Mouse (Mus musculus) adipocyte (in vitro differentiated cells): ENCODE results near the gene Lsm12.
A peak's percentile ranks its signal among the peaks of the same experiment; 100 is the strongest.

Experiments used
- DNase-seq: peaks from one replicate; pipeline ENCODE4 v3.0.0-alpha.2; 2016; ENCODE audit warnings: low spot score

Gene Lsm12

DNA sequence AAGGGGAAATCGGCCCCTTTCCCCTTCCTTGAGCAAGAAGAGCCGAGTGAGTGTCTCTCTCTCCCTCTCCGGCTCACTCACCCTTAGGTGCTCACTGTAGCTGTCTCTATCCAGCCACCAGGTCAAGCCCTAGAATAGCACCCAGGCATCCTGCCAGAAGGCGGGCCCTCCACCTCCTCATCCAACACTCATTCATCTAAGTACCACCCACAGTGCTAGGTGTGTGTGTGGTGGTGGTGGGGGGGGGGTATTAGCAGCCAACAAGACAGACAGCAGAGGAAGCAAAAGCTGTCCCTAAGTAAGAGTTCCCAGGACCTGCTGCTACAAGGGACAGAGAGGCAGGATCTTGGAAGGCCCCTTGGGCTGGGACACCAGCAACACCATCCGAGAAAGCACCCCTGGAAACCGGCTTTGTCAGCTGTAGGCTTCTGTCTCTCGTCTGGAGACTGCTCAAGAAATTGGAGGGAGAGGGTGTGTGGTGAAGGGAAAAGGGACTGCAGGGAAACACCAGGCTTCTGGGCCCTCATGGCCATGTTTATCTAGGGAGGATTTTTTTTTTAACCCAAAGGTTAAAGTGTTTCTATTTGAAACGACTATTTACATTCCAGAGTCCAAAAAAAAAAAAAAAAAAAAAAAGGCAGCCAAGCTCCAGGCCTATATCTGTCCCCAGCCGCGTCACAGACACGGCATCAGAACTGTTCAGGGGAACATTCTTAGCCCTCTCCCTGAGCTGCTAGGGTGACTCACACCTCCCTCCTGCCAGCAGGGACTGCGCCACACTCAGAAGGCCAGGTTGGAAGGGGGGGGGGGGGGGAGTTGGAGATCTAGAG, 31.2 kb upstream of the Lsm12 start:
- DNase-seq = peak; percentile 59

GRCm38 (mm10) chr11:102215511-102215910, 30.4 kb upstream of the Lsm12 start:
- no peak for DNase-seq

DNA sequence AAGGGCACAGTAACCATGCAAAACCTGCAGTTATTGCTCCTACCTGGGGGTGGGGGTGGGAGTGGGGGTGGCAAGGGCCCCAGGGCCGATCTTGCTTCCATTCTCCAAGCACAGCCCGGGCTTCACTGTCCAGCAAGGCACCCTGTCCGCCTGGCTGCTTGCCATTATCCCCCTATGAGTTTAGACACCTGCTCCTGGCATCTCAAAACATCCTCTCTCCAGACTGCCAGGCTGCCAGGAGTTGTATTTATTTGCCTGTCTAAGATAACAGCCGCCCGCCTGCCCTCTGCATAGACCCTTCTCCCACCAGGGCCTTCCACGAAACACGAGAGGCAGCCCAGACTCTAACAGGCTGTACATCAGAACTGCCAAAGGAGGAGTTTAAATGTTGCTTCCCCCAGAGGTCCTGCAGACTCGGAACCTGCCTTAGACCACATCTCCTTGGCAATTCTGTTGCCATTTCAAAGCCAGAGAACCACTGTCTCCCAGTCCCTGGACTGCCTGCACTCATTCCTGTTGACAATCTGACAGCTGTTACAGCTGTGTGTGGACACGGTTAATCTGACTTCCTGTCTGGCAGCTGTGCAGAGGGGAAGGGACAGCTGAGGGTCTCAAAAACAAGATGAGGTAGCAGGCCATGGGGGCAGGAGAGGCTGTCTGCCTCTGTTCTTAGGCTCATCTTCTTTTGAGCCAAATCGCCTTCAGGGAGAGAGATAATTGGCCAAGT, 29.5 kb upstream of the Lsm12 start:
- no peak for DNase-seq

DNA sequence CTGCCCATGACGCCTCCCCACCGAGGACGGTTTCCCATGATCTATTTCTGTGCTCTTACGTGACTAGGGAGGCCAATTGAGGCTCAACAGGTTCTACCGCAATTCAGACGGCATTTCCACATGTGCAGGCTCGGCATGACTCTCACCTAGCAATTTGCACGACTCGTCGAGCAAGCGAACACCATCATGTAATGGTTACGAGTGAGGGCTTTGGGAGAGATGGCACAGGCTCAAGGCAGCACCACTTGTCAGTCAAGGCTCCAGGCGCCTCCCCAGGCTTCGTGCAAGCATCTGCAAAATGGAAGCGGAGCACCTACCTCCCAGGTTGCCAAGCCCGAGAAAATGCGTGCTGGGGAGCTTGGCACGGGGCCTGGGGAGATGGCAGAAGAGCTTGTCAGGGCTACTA, 26.8 kb upstream of the Lsm12 start:
- DNase-seq = no peak

- no peak for DNase-seq
Measured at GRCm38 (mm10) chr11:102211011-102211410, 25.9 kb upstream of the Lsm12 start.

DNA sequence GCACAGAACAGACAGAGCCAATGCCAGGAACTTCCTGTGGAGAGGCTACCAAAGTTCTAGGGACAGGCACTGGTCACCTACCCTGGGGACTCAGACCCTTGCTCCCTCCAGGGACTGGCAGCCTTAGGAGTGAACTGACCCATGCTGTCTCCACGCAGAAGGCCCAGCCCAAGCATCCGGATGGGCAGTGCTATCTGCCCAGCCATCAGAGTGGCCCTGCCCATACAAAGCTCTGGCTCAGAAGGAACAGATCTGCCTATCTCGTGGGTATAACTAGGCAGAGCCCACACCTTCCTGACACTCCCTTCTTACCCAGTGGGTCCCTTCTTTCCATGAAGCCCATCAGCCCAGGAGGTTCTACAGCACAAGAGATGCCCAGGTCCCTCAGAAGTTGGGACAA, 25.1 kb upstream of the Lsm12 start:
- no peak for DNase-seq

GRCm38 (mm10) chr11:102209742-102210141, 24.6 kb upstream of the Lsm12 start:
- no peak for DNase-seq

DNA sequence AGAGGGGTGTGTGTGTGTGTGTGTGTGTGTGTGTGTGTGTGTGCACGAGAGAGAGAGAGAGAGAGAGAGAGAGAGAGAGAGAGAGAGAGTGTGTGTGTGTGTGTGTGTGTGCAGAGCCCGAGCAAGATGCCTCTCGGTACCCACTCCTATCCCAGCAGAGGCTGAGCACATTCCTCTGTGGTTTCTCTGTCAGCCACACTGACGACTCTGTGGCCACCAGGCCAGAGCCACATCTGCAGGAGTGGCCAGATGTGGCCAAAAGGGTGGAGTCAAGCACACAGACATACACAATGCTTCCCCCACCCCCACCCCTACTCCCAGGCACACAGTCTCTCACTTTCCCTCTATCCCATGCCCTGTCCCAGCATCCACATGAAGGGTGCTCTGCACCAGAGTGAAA, 23.8 kb upstream of the Lsm12 start:
- no peak for DNase-seq

DNA sequence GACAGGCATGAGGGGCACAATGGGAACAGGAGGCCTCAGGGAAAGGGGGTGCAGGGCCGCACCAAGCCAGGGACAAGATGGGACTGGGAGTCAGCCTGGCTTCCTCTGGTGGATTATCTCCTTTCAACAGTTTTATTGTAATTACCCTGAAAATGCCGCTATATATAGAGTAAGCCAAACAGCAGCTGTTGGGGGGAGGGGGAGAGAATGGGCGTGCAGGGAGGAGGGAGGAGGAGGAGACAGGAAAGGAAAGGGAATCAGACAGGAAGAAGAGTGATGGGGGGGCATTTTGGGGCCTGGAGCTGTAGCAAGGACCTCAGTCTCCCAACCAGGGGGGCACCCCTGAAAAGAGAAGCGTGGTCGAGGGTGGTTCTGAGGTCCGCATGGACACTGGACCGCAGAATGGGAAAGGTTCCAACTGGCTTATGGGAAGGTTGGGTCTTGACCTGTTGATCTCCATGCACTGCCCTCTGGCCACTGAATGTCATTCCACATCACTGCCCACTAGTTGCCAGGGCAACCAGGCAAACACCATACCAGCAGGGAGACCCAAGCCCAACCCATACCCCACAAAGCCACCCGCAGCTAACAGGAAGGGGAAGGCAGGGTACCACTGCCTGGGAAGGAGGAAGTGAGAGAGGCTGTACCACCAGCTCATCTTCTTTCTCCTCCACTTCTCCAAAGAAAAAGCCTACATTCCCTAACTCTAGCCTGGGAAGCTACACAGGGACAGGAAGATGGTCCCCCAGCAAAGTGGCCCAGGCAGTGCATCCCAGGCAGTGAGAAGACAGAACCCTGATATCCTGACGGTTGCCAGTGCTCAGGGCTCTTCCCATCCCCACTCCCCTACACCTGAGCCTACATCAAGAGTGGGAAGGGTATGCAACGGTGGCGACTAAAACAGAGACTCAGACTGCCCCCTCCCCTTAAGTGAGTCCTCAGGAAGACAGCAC, 23.0 kb upstream of the Lsm12 start:
- no peak for DNase-seq

DNA sequence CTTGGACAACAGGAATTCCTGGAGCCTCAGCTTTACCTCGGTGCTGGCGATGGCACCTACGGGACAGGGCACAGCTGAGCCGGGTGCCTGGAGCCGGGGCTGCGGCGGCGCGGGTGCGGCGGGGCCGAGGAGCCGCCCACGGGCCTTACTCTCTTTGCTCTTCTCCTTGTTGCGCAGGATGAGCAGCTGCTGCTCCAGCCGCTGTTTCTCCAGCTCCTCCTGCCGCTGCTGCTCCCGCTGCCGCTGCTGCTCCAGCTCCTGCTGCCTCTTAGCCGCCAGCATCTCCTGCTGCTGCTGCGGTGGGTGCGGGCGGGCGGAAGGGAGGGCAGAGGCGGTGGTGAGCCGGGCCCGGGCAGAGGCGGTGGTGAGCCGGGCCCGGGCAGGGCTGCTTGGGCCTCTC, 21.4 kb upstream of the Lsm12 start:
- no peak for DNase-seq

DNA sequence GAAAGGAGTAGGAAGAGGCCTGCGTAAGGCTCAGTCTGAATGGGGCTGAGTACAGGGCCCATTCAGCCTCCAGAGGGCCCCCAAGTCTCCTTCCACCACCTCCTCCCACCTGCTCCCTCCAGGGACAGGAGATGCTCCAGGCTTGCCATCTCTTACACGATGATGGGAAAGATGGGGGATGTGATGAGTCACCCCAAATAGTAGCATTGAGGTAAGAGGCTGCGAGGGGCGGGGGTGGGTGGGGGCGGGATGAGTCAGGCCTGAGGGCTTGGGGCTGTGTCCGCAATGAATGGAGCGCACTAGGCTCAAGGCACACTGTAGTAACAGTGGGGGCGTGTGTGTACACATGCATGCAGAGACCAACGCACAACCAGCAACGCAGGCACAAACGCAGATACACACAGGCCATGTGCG, 16.3 kb upstream of the Lsm12 start:
- no peak for DNase-seq

GRCm38 (mm10) chr11:102199856-102200255, 14.8 kb upstream of the Lsm12 start:
- no peak for DNase-seq

DNA sequence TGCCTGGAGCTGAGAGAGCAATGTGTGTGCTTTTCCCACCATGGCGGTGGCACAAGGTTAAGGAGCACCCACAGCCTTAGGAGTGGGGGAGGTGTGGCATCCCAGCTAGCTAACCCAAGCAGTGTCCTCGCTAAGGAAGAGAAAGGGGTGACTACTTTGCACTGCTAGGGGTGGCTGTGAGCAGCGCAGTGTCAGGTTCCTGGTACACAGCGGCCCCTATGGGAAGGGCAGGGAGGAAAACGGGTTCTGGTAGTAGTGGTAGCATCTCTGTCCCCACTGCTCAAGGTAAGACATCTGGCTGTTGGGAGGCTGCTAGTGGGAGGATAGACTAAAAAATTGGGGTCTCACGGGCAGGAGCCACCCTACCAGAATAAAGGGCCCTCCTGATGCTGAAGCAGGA, 13.1 kb upstream of the Lsm12 start:
- no peak for DNase-seq

DNA sequence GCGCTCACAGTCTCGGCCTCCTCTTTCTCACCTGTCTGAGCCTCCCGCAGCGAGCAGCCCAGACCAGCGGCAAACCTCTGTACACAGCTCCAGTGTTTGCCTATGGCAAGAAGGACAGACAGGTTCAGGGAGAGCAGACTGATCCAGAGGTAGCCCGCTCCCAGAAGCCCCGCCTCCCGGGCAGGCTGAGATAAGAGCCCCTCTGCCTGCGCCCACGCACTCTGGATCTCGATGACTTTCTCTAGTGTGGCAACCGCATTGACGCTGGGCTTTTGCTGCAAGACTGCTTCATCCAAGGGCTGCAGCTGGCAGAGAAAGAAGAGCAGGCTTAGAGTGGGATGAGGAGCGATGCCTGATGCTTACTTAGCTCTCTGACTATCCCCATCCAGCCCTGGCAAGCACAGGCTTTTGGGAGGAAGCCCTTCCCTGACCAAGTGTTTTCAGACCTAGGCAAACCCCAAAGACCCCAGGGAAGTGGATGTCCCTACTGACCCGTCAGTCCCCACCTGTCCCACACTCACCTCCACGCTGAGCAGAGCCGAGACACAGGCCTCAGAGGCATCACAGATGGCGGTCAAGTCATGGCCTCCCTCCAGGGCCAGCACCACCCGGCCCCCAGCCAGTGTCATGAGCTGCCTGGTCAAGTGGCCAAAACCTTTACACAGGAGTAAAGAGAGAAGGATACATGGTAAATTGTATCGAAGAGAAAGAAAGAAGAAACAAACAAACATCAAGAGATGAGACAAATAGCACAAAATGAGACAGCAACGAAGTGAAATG, 11.1 kb upstream of the Lsm12 start:
- no peak for DNase-seq

DNA sequence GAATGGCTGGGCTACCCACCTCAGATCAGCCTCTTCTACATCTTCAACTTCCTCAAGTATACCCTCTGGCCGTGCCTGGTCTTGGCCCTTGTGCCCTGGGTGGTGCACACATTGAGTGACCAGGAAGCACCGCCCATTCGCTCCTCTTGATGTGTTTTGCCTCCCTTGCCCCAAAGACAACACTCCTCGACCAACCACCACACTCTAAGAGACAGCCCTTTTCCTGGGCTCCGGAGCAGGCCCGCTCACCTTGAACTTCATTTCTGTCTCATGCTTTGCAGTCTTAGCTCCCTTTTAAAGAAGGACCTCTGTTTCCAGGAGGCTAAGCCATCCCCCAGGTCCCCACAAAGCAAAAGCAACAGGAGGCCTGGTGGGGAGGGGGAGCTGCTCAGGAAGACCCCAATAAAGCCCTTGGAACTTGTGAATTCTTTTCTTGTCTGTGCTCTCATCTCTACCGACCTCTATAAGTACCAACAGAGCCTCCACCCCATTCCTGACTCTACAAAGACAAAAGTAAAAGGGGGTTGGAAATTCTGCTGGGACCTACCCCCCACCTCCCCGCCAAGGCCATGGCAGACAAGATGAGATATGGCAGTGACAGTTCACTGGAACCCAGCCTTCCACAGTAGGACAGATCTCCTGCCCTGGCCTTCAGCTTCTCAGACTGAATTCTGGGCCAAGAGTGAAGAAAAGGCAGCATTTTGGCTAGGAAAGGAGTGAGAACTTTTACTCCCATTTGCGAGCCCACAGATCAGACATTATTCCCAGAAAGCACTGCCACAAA, 8.8 kb upstream of the Lsm12 start:
- peak; percentile 75 for DNase-seq

DNA sequence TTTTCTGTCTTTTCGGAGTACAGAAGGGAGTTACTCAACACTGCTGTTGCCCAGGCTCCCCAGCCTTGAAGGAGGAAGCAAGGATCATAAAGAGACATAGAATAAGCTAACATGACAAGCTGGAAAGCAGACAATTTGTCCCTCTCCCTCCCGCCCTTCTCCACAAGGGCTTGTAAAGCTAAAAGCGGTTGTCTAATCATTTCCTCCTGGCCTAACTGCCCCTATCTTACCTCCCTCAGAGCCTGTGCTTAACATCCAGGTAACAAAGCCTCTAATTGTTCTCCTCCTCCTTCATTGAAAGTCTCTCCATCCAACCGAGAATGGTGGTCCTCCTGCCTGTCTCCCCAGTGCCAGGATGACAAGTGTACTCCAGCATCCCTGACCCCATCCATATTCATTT, 5.8 kb upstream of the Lsm12 start:
- DNase-seq = peak; percentile 45

DNA sequence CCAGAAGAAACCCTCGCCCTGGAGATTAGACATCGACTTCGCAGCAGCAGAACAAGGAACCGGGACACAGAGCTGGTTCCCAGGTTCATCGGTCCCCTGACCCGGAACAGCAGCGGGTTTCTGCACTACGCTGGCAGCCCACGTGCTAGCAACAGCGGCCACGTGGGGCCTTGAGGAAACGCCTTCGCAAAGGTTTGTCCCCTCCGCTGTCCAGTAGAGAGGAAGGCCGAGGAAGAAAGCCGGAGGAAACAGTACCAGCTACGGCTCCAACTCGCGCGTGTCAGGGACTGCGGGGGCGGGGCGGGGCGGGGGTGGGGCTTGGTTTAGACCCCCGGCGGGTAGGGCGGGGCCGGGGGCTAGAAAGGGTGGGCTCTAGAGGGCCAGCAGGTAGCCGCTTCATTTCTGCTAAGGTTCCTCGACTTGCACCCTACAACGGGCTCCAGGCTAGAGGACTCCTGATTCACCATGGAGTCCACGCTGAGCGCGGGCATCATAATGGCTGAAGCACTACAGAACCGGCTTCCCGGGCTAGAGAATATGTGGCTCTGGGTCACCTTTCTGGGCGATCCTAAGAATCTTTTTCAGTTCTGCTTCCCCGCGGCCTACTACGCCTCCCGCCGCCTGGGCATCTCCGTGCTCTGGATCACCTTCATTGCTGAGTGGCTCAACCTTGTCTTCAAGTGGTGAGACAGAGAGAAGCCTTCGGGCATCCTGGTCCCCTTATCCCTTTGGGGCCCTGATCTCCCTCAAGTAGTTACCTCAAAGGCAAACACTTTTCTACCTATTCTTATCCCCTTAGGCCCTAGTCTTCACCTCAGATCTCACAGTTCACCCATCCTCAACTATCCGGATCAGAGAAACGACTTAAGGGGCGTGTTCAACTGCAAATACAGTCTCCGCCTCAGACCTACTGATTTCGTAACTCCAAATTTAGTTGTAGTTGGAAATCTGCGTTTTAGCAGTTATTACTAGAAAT, 4.7 kb upstream of the Lsm12 start, which contains the start of gene G6pc3:
Gene G6pc3, plus strand, starts transcription at position 160 of the 976 bp plus-strand sequence.
- DNase-seq = peak; percentile 42

DNA sequence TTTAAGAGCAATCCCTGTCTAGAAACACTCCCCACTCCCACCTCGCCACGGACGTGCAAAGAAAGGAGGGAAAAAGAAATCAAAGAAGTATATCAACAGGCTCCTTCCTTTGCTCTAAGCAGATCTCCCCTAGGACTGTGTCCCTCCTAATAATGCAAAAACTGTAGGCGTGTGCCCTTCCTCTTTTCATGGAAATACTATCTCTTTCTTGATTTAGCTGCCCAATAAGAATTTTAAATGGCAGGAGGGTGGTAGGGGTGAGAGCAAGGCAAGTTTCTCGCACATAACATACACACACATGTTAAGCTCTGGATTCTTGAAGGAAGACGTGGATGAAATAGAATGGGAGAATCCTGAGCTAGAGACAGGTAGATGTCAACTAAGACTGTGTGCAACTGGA, 3.9 kb upstream of the Lsm12 start:
- DNase-seq = no peak

DNA sequence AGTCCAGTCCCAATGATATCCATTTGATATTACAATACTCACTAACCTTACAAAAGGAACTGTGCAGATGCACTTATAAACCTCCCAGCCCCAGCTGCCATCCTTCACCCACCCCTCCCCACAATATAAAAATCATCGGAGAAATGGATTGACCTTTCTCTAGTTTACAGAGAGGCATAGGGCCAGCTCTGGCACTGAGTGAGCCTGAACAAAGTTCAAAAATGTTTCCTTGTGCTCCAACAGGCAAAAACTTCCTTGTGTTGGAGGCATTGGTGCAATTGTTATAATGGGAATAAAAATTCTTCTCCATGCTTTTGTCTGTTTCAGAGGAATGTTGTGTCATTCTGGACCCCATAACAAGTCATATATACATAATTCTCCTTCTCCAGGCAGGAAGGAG, 1.1 kb upstream of the Lsm12 start:
- DNase-seq = peak; percentile 83
